ENCODE assay signal across 17 mouse cellular contexts in the genomic region with DNA sequence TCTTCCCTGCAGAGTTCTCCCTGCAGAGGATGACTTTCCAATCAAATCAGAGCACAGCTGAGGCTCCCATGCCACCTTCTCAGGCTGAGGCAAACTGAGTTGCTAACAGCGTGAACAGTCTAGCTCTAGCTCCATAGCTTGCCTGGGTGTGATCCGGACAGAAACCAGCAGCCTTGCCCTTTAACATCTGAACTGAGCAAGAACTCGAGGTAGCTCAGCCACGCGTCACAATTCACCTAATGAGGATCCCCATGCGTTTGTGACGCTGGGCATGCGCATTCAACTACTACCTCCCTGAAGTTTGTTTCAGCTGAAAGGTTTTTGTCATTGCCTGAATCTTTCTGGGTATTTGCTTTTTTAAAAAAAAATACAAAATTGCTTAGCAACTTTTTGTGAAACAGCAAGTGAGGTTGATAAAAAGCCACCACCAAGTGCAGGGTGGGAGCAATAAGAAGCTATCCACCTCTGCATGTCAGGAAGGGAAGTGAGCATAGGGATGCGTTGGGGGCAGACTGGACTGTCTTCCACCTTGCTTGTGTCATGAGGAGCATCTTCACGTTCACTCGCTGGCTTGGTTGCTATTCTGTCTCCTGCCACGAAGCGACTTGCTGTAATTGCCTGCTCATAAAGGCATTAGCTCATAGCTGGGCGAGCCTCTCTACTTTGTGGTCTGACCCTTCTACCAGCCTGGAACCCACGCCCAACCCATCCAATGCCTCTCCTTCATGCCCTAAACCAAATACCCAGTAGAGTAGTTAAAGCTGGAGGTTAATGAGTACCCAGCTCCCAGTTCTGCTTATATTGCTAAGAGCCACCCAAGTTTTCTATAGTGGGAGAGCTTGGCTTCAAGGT. TPM values are rescaled to one million over a fixed set of nuclear protein-coding genes. Genes with fewer than 3 reads are reported as not detected.
DNase-seq lines count a peak whose midpoint lies in the region.
"Had no signal": no experiment of that assay in that cellular context is flagged by ENCODE, and none has a peak within 500 bp of the region (broad histone marks: within the 10 kb centered on the region; RNA-seq: fewer than 3 reads in every experiment).

No protein-coding gene starts in this region.

- intact Hi-C loops in heart, postnatal 14 days (cut with DNase I), result no loop called here

- peak; percentile 88 for DNase-seq in heart, adult 11 months
- DNase-seq in heart, postnatal 14 days, result no peak
- DNase-seq in lung, postnatal 25 days (ENCODE audit: low spot score), result peak; percentile 24
- no peak for DNase-seq in lung, postnatal 14 days
- DNase-seq in R1 (ENCODE audit: low read depth, low spot score), result peak; percentile 28
- peak; percentile 52 to 62 for DNase-seq in spleen, adult 18-20 months
- no peak for DNase-seq in gastrocnemius, postnatal 10 days
- DNase-seq in frontal cortex, postnatal 36 days (ENCODE audit: low spot score in 2 of 2), result no peak
- DNase-seq: cerebellum, postnatal 10 days; embryo, embryonic 11 days; left cerebral cortex, postnatal 4 days; lung, adult 18-20 months; right cerebral cortex, postnatal 25 days; thymus, adult 2 months had no signal

RNA-seq across cellular contexts. Expression of a gene that starts 1.7 kb away (rescaled TPM):
- total RNA-seq in heart, postnatal 14 days (2021), result under 1 TPM in 1 of 2 experiments, not detected in 1; 0.17 TPM
- total RNA-seq in gastrocnemius, postnatal 10 days (2021), result under 1 TPM in 1 of 2 experiments, not detected in 1; 0.25 TPM
- total RNA-seq: adrenal gland, adult 18-20 months; granulocyte monocyte progenitor cell, adult 5-6 weeks; liver, adult 2 months had no signal

RNA-seq across cellular contexts. Expression of a gene that starts 19.8 kb away (rescaled TPM):
- 10 to 100 TPM; 21.1 to 23.5 TPM for total RNA-seq in heart, postnatal 14 days (2021)
- 10 to 100 TPM; 22.8 to 27.1 TPM for total RNA-seq in gastrocnemius, postnatal 10 days (2021)

RNA-seq across cellular contexts. Expression of a gene that starts 39.0 kb away (rescaled TPM):
- 100 to 1,000 TPM; 361 to 370 TPM for total RNA-seq in heart, postnatal 14 days (2021)
- total RNA-seq in gastrocnemius, postnatal 10 days (2021), result 100 to 1,000 TPM in 1 of 2 experiments, 10 to 100 TPM in 1; 99.2 to 103 TPM

Comparison
In these comparisons a context has a peak if more than half of its experiments do, and no peak if none do; other contexts are left out.
1. DNase-seq: peak in heart, adult 11 months (single experiment), lung, postnatal 25 days (single experiment), R1 (single experiment) and spleen, adult 18-20 months (2 of 2); none in heart, postnatal 14 days (0 of 2), lung, postnatal 14 days (single experiment), gastrocnemius, postnatal 10 days (single experiment) and frontal cortex, postnatal 36 days (0 of 2).